Mouse (Mus musculus) limb, embryonic 10.5 days (tissue): ENCODE measurements around the gene Dgkz. TPM values are rescaled to one million over a fixed set of nuclear protein-coding genes. Genes with fewer than 3 reads are reported as not detected.

ENCODE experiments used
- DNase-seq: peaks from one replicate; pipeline ENCODE4 v3.0.0-alpha.2; 2017; ENCODE audit warnings: low spot score
- H3K27ac ChIP-seq: fragments of 300-500 bp; sonication (generic); 2 replicates; pipeline ENCODE4 v1.5.1; 2016; ENCODE audit warnings: mild to moderate bottlenecking
- H3K27me3 ChIP-seq: fragments of 300-500 bp; sonication (generic); 2 replicates; pipeline ENCODE4 v1.6.1; 2016; ENCODE audit warnings: low read depth, mild to moderate bottlenecking; ENCODE audit not compliant: poor library complexity, severe bottlenecking
- H3K36me3 ChIP-seq: fragments of 300-500 bp; sonication (generic); 2 replicates; pipeline ENCODE4 v1.6.1; 2016; ENCODE audit warnings: mild to moderate bottlenecking, moderate library complexity
- H3K4me1 ChIP-seq: fragments of 300-500 bp; sonication (generic); 2 replicates; pipeline ENCODE4 v1.6.1; 2016
- H3K4me3 ChIP-seq: fragments of 300-500 bp; sonication (generic); 2 replicates; pipeline ENCODE4 v1.5.1; 2016; ENCODE audit warnings: mild to moderate bottlenecking, moderate library complexity
- H3K9me3 ChIP-seq: fragments of 300-500 bp; sonication (generic); replicated peaks from 2 replicates; pipeline ENCODE4 v1.6.1; 2016; ENCODE audit warnings: mild to moderate bottlenecking
- WGBS: fragments of 180-500 bp; shearing (Covaris S2); methylation state at CpG from one replicate; pipeline ENCODE4 v1.1.7; 2016; 5-methylcytosine and 5-hydroxymethylcytosine counted together
- polyA plus RNA-seq: library from polyadenylated mRNA; unstranded; fragments of >200 nt; fragmentation: Nextera tagmentation; extraction: Ambion mirVana; gene quantifications from 2 replicates; pipeline ENCODE4 v1.2.1, GENCODE M21; 2016

Dgkz gene
- polyA plus RNA-seq, 1 experiment from 2014 or later, result 57.3 TPM

DNA sequence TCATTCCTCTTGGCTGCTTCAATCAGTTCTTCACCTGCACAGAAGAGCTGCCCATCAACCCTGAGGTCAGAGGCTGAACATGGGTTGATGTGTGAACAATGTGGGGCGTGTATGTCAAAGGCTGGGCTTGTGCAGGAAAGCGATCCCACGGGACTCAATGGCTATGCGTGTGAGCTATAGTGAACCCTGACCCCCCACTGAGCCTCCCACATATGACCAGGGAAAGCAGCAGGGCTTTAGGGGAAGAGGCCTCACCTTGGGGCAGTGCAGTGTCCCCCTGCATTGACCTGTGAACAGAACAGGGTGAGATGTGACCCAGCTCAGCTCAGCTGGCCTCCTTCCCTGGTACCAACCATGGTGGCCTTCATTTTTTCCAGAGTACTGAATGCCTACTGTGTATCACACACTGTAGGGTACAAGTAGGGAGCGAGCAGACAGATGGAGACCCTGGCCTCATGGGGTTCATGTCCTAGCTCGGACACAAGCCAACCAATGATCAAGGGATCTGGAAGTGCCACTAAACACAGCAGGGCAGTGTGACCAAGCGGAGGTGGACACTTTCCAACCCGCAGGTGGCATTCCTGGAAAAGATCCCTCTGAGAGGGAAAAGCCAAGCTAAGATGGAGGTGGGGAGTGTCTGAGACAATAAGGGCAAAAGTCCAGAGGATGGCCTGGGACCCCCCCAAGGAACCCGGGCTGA, 40.7 kb downstream of the Dgkz start:
- H3K36me3 ChIP-seq, result peaks cover 77% of the 10 kb centered on the region
- no peak for DNase-seq
- WGBS, result 89% methylated on average over 9 of the region's 9 CpGs
- H3K9me3 ChIP-seq, result no peaks in the 10 kb centered on the region
- peaks cover 48% of the 10 kb centered on the region for H3K4me1 ChIP-seq
- no peaks in the 10 kb centered on the region for H3K27me3 ChIP-seq
- H3K4me3 ChIP-seq, result no peak overlapping the region
- peak overlapping the region; percentile 100 for H3K27ac ChIP-seq

DNA sequence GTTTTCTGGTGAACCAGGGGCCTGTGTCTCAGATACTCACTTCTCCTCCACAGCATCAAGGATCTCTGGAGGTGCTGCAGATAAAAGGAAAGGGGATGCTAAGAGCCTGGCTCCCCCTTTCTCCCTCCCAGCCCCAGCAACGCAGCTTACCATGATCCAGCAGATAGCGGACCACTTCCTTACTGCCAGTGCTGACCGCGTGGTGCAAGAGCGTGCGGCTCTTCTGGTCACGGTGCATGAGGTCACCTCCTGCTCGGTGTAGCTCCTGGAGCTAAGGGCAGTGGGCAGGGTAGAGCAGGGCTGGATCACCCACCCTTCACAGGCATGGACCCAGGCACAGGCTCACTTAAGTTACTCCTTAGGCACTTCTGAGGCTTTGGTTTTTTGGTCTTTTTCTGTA, 41.6 kb downstream of the Dgkz start:
- Histone ChIP-seq H3K27ac (peak overlapping the region; percentile 100), H3K27me3 (no peaks in the 10 kb centered on the region), H3K9me3 (no peaks in the 10 kb centered on the region), H3K36me3 (peaks cover 77% of the 10 kb centered on the region), H3K4me3 (peak overlapping the region; percentile 88), H3K4me1 (peaks cover 58% of the 10 kb centered on the region)
- WGBS, result 49% methylated on average over 8 of the region's 8 CpGs
- DNase-seq, result peak; percentile 41

DNA sequence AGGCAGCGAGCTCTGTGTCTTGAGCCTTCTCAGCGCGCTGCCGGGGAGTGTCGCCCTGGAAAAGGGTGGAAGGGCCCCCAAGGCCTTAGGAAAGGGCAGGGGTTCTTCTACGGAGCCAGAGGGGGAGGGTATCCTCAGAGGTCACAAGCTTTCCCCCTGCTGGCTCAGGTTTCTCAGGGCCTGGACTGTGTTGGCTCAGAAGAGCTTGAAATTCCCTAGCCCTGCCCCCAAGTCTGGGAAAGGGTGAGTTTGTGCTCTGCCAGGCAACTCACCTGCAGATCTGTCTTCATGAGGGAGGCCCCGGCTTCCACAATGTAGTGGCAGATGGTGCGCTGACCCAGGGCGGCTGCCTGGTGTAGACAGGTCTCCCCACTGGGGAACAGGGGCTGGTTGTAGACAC, 42.2 kb downstream of the Dgkz start:
- 11% methylated on average over 9 of the region's 9 CpGs for WGBS
- peak overlapping the region; percentile 88 for H3K4me3 ChIP-seq
- peaks cover 77% of the 10 kb centered on the region for H3K36me3 ChIP-seq
- H3K4me1 ChIP-seq, result peaks cover 63% of the 10 kb centered on the region
- peak overlapping the region; percentile 100 for H3K27ac ChIP-seq
- DNase-seq, result no peak
- no peaks in the 10 kb centered on the region for H3K27me3 ChIP-seq
- H3K9me3 ChIP-seq, result no peaks in the 10 kb centered on the region

DNA sequence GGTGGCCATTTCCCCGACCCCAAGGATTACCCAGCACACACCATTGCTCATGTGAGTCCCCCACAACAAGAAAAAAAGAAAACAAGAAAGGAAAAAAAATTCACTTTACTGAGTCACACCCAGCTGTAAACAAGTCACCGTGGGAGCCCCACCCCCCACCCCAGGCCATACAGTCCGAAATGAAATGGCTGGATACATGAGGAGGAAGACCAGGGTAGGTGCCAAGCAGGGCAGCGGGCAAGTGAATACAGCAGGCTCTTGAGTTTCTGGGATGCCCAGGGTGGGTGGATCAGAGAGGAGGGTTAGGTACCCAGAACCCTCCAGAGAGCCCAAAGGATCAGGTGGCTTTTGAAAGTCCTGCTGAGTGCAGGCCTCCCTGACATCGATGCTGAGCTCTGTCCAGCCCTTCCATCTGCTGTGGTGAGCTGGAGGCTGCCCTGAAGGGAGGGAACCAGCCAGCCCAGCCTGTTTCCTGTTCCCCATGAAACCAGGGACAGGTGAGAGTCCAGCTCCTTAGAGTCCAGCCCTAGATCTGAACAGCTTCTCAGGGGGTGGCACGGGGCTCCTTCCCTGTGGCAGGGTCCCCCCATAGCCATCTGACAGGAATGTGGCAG, 42.8 kb downstream of the Dgkz start:
- peak overlapping the region; percentile 88 for H3K4me3 ChIP-seq
- peaks cover 76% of the 10 kb centered on the region for H3K36me3 ChIP-seq
- H3K27me3 ChIP-seq, result no peaks in the 10 kb centered on the region
- DNase-seq, result peak; percentile 73
- H3K4me1 ChIP-seq, result peaks cover 70% of the 10 kb centered on the region
- H3K9me3 ChIP-seq, result no peaks in the 10 kb centered on the region
- peak overlapping the region; percentile 100 for H3K27ac ChIP-seq
- 9% methylated on average over 6 of the region's 6 CpGs for WGBS

DNA sequence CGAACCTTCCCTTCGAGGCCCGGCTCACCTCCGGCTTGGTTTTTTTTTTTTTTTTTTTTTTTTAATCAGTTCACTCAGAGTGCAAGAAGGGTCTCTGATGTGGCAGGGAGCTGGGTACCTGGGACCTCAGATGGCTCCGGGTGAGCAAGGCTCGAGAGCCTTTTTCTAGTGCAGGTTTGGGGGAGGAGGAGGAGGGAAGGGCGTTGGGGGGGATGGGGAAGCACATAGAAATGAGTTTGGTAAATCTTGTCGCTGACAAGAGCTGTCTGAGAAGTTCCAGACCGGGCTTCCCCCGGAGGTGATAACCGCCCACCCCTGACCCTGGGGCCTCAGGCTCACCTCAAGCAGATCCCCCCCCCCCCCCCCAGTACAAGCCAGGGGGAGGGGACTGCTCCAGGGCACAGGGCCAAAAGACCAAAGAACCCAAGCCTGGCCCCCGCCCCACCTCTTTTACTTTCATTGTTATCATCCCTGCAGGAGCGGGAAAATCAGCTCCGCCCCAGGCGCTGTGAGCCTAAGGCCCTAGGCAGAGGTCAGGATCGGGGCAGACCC, 43.4 kb downstream of the Dgkz start, which contains the start of gene Mdk:
Mdk (minus strand) TSS at position 138 of the 552 bp plus-strand sequence.
- peak; percentile 81 for DNase-seq
- H3K4me1 ChIP-seq, result peaks cover 75% of the 10 kb centered on the region
- H3K36me3 ChIP-seq, result peaks cover 74% of the 10 kb centered on the region
- peak within 1 kb of the TSS; percentile 100 for H3K27ac ChIP-seq
- H3K4me3 ChIP-seq, result peak within 1 kb of the TSS; percentile 88
- H3K27me3 ChIP-seq, result no peaks in the 10 kb centered on the region
- WGBS, result under 1% methylated on average over 15 of the region's 16 CpGs
- H3K9me3 ChIP-seq, result no peaks in the 10 kb centered on the region

DNA sequence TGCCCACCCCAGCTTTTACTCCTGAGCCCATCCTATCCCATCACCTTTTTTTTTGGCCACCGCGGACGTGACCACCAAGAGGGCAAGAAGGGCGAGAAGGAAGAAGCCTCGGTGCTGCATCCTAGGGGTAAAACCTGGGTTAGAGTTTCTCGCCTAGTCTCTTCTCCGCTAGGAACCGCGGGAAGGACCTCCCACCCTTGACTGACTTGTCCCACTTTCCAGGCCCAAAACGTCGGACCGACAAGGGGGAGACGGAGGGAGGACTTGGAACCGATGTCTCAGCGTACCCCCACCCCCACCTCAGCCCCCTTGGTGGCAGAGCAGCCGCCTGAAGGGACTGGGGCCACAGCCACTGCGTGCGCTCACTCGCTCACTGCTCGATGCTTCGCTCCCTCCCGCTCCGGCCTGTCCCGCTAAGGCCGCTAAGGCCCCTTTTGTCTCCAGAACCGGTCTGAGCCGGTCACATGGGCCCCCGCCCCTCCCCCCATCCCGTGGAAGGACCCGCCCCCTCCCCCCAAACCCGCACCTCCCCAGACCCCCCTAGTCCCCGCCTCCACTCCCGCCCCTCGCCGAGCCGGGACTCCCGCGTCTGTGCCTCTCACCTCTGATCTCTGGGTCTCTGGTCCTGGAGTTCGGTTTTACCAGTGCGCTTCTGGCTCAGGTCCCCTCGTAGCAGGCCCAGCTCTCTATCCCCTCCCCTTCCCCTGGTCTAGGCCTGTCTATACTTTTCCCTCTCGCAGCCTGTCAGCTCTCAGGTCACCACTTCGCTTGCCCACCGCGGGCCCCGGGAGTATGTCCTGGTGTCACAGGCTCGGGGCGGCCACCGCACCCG, 44.1 kb downstream of the Dgkz start:
- peak; percentile 97 for DNase-seq
- H3K4me3 ChIP-seq, result peak overlapping the region; percentile 88
- peaks cover 69% of the 10 kb centered on the region for H3K4me1 ChIP-seq
- under 1% methylated on average over 48 of the region's 50 CpGs for WGBS
- H3K36me3 ChIP-seq, result peaks cover 67% of the 10 kb centered on the region
- H3K27ac ChIP-seq, result peak overlapping the region; percentile 100
- H3K9me3 ChIP-seq, result no peaks in the 10 kb centered on the region
- H3K27me3 ChIP-seq, result no peaks in the 10 kb centered on the region

DNA sequence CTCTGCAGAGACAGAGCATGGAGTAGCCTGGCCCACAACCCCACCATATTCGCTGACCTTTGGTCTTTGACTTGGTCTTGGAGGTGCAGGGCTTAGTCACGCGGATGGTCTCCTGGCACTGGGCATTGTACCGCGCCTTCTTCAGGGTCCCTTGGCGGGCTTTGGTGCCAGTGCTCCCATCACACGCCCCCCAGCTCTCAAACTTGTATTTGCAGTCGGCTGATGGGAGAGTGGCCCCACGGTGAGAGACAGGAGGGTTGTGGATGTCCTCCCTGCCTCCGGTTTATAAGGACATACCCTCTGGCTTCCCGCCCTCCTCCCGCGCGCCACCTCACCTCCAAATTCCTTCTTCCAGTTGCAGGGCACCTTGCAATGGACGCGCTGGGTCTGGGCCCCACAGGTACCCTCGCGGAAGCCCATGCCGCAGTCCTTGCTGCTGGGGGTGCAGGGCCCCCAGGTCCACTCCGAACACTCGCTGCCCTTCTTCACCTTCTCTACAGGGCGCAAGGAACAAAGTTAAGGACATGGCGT, 44.8 kb downstream of the Dgkz start:
- under 1% methylated on average over 23 of the region's 23 CpGs for WGBS
- Histone ChIP-seq H3K9me3 (no peaks in the 10 kb centered on the region), H3K4me3 (peak overlapping the region; percentile 88), H3K4me1 (peaks cover 65% of the 10 kb centered on the region), H3K27me3 (no peaks in the 10 kb centered on the region), H3K36me3 (peaks cover 60% of the 10 kb centered on the region), H3K27ac (peak overlapping the region; percentile 100)
- DNase-seq, result peak; percentile 68

DNA sequence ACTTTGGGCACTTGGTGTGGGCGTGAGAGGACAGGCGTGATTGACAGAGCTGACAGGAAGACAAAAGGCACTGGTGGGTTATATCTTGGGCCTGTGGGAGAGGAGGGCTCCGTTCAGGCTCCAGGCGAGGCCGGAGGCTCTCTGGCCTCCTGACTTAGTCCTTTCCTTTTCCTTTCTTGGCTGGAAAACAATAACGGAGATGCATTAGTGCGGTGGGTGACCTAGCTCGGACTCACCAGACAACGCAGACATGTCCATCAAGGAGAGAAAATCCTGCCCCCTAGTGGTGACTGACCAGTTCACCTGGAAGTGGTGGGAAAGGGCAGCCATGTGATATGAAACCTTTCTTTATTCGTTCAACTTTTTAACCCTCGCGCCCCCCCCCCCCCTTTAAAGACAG, 45.7 kb downstream of the Dgkz start:
- H3K27me3 ChIP-seq, result peaks cover 7% of the 10 kb centered on the region
- no peaks in the 10 kb centered on the region for H3K9me3 ChIP-seq
- peaks cover 62% of the 10 kb centered on the region for H3K4me1 ChIP-seq
- peak overlapping the region; percentile 100 for H3K27ac ChIP-seq
- DNase-seq, result peak; percentile 89
- H3K4me3 ChIP-seq, result peak overlapping the region; percentile 88
- WGBS, result 13% methylated on average over 12 of the region's 12 CpGs
- H3K36me3 ChIP-seq, result peaks cover 51% of the 10 kb centered on the region

DNA sequence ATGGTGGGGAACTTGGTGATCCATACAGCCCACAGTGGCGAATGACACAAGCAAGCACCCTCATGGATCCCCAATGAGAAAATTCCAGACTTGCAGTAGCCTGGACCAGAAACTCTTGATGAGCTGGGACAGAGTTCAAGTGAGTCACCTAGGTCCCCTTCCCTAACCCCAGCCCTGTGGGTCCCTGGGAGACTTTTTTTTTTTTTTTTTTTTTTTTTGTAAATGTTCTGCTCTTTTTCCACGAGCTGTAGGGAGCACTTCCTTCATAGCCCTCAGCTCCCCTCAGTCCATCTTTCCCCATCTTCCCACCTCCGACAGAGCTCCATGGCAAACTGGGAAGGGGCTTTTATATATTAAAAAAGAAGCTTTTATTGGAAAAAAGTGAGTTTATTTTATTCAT, 46.2 kb downstream of the Dgkz start:
- Histone ChIP-seq H3K9me3 (no peaks in the 10 kb centered on the region), H3K27me3 (peaks cover 11% of the 10 kb centered on the region), H3K4me3 (peak overlapping the region; percentile 88), H3K27ac (peak overlapping the region; percentile 100), H3K4me1 (peaks cover 58% of the 10 kb centered on the region), H3K36me3 (peaks cover 46% of the 10 kb centered on the region)
- DNase-seq, result no peak
- WGBS, result 49% methylated on average over 3 of the region's 3 CpGs

DNA sequence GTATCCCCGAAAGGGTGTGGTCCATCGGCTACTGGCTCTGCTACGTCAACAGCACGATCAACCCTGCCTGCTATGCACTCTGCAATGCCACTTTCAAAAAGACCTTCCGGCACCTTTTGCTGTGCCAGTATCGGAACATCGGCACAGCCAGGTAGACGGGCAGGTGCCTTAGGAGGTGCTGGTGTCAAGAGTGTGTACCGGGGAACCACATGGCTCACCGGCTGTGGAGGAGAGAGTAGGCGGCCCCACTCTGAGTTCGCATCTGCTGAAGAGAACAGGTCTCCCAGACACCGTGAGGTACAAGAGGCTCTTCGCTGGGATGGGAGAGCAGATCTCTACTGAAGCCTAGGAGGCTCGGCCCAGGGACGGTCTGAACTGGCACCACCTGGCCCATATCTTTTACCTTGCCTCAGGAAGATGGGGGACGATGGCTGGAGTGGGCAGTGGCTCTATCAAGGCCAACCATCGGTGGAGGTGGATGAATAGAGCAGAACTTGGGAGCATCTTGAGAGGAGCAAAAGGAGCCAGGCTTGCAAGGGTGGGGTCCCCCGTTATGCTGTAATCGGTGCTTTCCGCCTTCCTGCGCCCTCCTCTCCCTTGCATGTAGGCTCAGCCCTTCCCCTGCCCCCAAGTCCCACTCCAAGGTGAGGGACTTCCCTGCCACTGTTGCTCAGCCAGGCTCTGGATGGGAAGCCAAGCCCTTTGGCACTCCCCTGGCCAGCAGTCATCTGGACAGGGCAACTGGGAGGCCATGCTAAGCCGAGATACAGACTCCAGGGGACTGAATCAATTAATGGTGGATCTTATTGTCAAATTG, 46.9 kb downstream of the Dgkz start:
- Histone ChIP-seq H3K36me3 (peaks cover 39% of the 10 kb centered on the region), H3K4me1 (peaks cover 57% of the 10 kb centered on the region), H3K4me3 (peak overlapping the region; percentile 88), H3K9me3 (no peaks in the 10 kb centered on the region), H3K27ac (no peak overlapping the region), H3K27me3 (peaks cover 18% of the 10 kb centered on the region)
- 63% methylated on average over 23 of the region's 23 CpGs for WGBS
- peak; percentile 51 for DNase-seq

DNA sequence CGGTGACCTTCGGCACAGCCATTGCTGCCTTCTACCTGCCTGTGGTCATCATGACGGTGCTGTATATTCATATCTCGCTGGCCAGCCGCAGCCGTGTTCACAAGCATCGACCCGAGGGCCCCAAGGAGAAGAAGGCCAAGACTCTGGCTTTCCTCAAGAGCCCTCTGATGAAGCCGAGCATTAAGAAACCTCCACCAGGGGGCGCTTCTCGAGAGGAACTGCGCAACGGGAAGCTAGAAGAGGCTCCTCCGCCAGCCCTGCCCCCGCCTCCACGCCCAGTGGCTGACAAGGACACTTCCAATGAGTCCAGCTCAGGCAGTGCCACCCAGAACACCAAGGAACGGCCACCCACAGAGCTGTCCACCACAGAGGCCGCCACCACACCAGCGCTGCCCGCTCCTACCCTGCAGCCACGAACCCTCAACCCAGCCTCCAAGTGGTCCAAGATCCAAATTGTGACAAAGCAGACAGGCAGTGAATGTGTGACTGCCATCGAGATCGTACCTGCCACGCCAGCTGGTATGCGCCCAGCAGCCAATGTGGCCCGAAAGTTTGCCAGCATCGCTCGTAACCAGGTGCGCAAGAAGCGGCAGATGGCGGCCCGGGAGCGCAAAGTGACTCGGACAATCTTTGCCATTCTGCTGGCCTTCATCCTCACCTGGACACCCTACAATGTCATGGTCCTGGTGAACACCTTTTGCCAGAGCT, 47.7 kb downstream of the Dgkz start:
- WGBS, result 34% methylated on average over 34 of the region's 34 CpGs
- H3K4me1 ChIP-seq, result peaks cover 57% of the 10 kb centered on the region
- 0 out of 2 replicates have a peak overlapping the region, but pooled peaks have one; percentile 11 for H3K4me3 ChIP-seq
- H3K36me3 ChIP-seq, result peaks cover 31% of the 10 kb centered on the region
- H3K27me3 ChIP-seq, result peaks cover 26% of the 10 kb centered on the region
- 0 out of 2 replicates have a peak overlapping the region, but pooled peaks have one; percentile 2 for H3K27ac ChIP-seq
- H3K9me3 ChIP-seq, result no peaks in the 10 kb centered on the region
- DNase-seq, result peak; percentile 89
